Mouse (Mus musculus) cerebral cortex, adult 2 months (tissue): ENCODE data around the gene Ifnar1.

Experiments used
- WGBS: fragments of 180-500 bp; shearing (Covaris S2); methylation state at CpG from one replicate; pipeline ENCODE4 v1.1.7; 2018; 5-methylcytosine and 5-hydroxymethylcytosine counted together

Gene Ifnar1

GRCm38 (mm10) chr16:91505116-91505601 is 20.1 kb downstream of the Ifnar1 start:
- 43% methylated on average over 15 of the region's 15 CpGs for WGBS

GRCm38 (mm10) chr16:91506396-91506795 is 21.4 kb downstream of the Ifnar1 start:
- WGBS: 93% methylated on average over 12 of the region's 12 CpGs

- 33% methylated on average over 7 of the region's 7 CpGs for WGBS
Measured at GRCm38 (mm10) chr16:91512161-91512787, 27.2 kb downstream of the Ifnar1 start.

GRCm38 (mm10) chr16:91513099-91513498 is 28.1 kb downstream of the Ifnar1 start:
- 93% methylated on average over 6 of the region's 6 CpGs for WGBS

GRCm38 (mm10) chr16:91517020-91517419 is 32.0 kb downstream of the Ifnar1 start:
- WGBS: 90% methylated on average over 7 of the region's 7 CpGs

GRCm38 (mm10) chr16:91522040-91522439 is 37.0 kb downstream of the Ifnar1 start:
- 91% methylated on average over 5 of the region's 5 CpGs for WGBS

GRCm38 (mm10) chr16:91522479-91523309 is 37.7 kb downstream of the Ifnar1 start:
- WGBS: 81% methylated on average over 18 of the region's 18 CpGs

GRCm38 (mm10) chr16:91524206-91524605 is 39.2 kb downstream of the Ifnar1 start:
- 91% methylated on average over 5 of the region's 5 CpGs for WGBS

GRCm38 (mm10) chr16:91526274-91526673 is 41.2 kb downstream of the Ifnar1 start:
- WGBS: 97% methylated on average over 6 of the region's 6 CpGs

- WGBS: 70% methylated on average over 10 of the region's 10 CpGs
Measured at GRCm38 (mm10) chr16:91527051-91527450, 42.0 kb downstream of the Ifnar1 start.

GRCm38 (mm10) chr16:91527500-91527899 is 42.5 kb downstream of the Ifnar1 start:
- WGBS: 77% methylated on average over 5 of the region's 5 CpGs

GRCm38 (mm10) chr16:91528578-91528977 is 43.5 kb downstream of the Ifnar1 start:
- 64% methylated on average over 9 of the region's 9 CpGs for WGBS

GRCm38 (mm10) chr16:91530830-91531229 is 45.8 kb downstream of the Ifnar1 start:
- 80% methylated on average over 4 of the region's 4 CpGs for WGBS

GRCm38 (mm10) chr16:91531856-91532255 is 46.8 kb downstream of the Ifnar1 start:
- 46% methylated on average over 6 of the region's 6 CpGs for WGBS

- 70% methylated on average over 2 of the region's 2 CpGs for WGBS
Measured at GRCm38 (mm10) chr16:91532429-91532828, 47.4 kb downstream of the Ifnar1 start.

GRCm38 (mm10) chr16:91533097-91534001 is 48.3 kb downstream of the Ifnar1 start:
- 50% methylated on average over 23 of the region's 23 CpGs for WGBS

- 64% methylated on average over 13 of the region's 13 CpGs for WGBS
Measured at GRCm38 (mm10) chr16:91534477-91534876, 49.4 kb downstream of the Ifnar1 start.

GRCm38 (mm10) chr16:91534888-91535287 is 49.9 kb downstream of the Ifnar1 start:
- WGBS: 92% methylated on average over 6 of the region's 6 CpGs

- 88% methylated on average over 6 of the region's 6 CpGs for WGBS
Measured at GRCm38 (mm10) chr16:91536372-91536771, 51.3 kb downstream of the Ifnar1 start.

GRCm38 (mm10) chr16:91537065-91537464 is 52.0 kb downstream of the Ifnar1 start:
- WGBS: 92% methylated on average over 3 of the region's 3 CpGs

- 63% methylated on average over 6 of the region's 6 CpGs for WGBS
Measured at GRCm38 (mm10) chr16:91538051-91538450, 53.0 kb downstream of the Ifnar1 start.

- 67% methylated on average over 9 of the region's 9 CpGs for WGBS
Measured at GRCm38 (mm10) chr16:91538513-91538912, 53.5 kb downstream of the Ifnar1 start.
